Mouse (Mus musculus) MEL (cell line): ENCODE measurements at regions not wholly inside any gene's neighbourhood (a gene's known extent, or its start where the extent isn't known, plus 50 kb on each side); places are given as distances from the start of the nearest gene placed in this dataset.

Experiments used
- BHLHE40 ChIP-seq: IDR thresholded peaks from 2 replicates; pipeline ENCODE4 v1.6.1; 2012; ENCODE audit warnings: low read depth, mild to moderate bottlenecking, inconsistent platforms, low read length, improper control_type of control experiment, borderline replicate concordance
- CTCF ChIP-seq, 3 experiments: IDR thresholded peaks in 2 of 3; conservative IDR thresholded peaks in 1 of 3; 2 replicates each; pipeline ENCODE4 v1.5.1; 2011 to 2012; ENCODE audit warnings: low read length in 3 of 3, low read depth in 2 of 3, mild to moderate bottlenecking in 2 of 3, improper control_type of control experiment in 1 of 3, inconsistent platforms in 1 of 3, mixed read lengths in 1 of 3, moderate library complexity in 1 of 3; ENCODE audit not compliant: control insufficient read depth in 1 of 3, insufficient read depth in 1 of 3, poor library complexity in 1 of 3, severe bottlenecking in 1 of 3
- POLR2A ChIP-seq, 2 experiments: IDR thresholded peaks; 2 replicates each; pipeline ENCODE4 v1.6.1; 2011 to 2012; ENCODE audit warnings: low read length in 2 of 2, mild to moderate bottlenecking in 2 of 2, control low read depth in 1 of 2, improper control_type of control experiment in 1 of 2, low read depth in 1 of 2, moderate library complexity in 1 of 2; ENCODE audit not compliant: control insufficient read depth in 1 of 2, insufficient read depth in 1 of 2, poor library complexity in 1 of 2
- UBTF ChIP-seq: IDR thresholded peaks from 2 replicates; pipeline ENCODE4 v1.6.1; 2012; ENCODE audit warnings: low read depth, mild to moderate bottlenecking, inconsistent platforms, low read length, improper control_type of control experiment, moderate library complexity, borderline replicate concordance; ENCODE audit not compliant: insufficient read depth

DNA sequence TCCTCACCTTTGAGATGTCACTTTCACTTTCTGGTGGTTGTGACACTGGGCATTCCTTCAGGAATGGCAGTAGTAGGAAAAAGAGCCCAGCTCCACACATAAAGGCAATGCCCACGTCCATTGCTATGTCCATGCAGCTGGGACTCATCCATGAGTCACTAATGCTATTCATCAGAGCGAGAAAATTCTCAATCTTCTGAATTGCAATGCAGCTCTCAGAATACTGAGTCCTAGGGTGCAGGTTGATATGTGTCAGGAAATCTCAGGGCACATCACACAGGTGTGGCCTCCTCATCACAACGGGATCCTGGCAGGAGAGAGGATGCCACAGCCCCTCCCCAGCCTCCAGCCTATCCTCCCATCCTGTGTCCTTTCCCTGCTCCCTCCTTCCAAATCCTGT, 158.1 kb upstream of the Spin1 start:
- no peak for TF ChIP-seq POLR2A (IDR thresholded peaks at IDR 0.05; ENCODE audit: control insufficient read depth in 1 of 2, insufficient read depth in 1 of 2, low read depth in 1 of 2, low read length in 2 of 2, poor library complexity in 1 of 2)
- TF ChIP-seq UBTF, result no peak
- no peak for TF ChIP-seq BHLHE40
- no peak for TF ChIP-seq CTCF (IDR thresholded peaks at IDR 0.05 in 2 of 3, conservative IDR thresholded peaks at IDR 0.05 in 1 of 3; ENCODE audit: control insufficient read depth in 1 of 3, insufficient read depth in 1 of 3, low read depth in 2 of 3, low read length in 3 of 3, poor library complexity in 1 of 3, severe bottlenecking in 1 of 3)
